Mouse (Mus musculus) intestine, postnatal 0 days (tissue): ENCODE results near the gene Nos3. TPM values are rescaled to one million over a fixed set of nuclear protein-coding genes. Genes with fewer than 3 reads are reported as not detected.
A peak's percentile ranks its signal among the peaks of the same experiment; 100 is the strongest.

Experiments
- ATAC-seq: fragments of 200-750 bp; cut with Nextera tagmentation; 2 replicates; pipeline ENCODE4 v1.8.0; 2017; ENCODE audit warnings: mild to moderate bottlenecking, moderate TSS enrichment, moderate library complexity
- H3K27ac ChIP-seq: fragments of 300-500 bp; sonication (generic); 2 replicates; pipeline ENCODE4 v1.5.1; 2014; ENCODE audit warnings: mild to moderate bottlenecking, low read depth, low read length, moderate library complexity
- H3K27me3 ChIP-seq: fragments of 300-500 bp; sonication (generic); replicated peaks from 2 replicates; pipeline ENCODE4 v1.6.1; 2014; ENCODE audit warnings: low read length, mixed read lengths; ENCODE audit not compliant: control insufficient read depth, insufficient read depth
- H3K36me3 ChIP-seq: fragments of 300-500 bp; sonication (generic); 2 replicates; pipeline ENCODE4 v1.6.1; 2014; ENCODE audit warnings: mild to moderate bottlenecking, moderate library complexity; ENCODE audit not compliant: control insufficient read depth, insufficient read depth
- H3K4me1 ChIP-seq: fragments of 300-500 bp; sonication (generic); replicated peaks from 2 replicates; pipeline ENCODE4 v1.6.1; 2014; ENCODE audit warnings: antibody characterized with exemption, low read length, mixed read lengths; ENCODE audit not compliant: control insufficient read depth, insufficient read depth
- H3K4me2 ChIP-seq: fragments of 300-500 bp; sonication (generic); replicated peaks from 2 replicates; pipeline ENCODE4 v1.6.1; 2014; ENCODE audit warnings: low read depth, mild to moderate bottlenecking, moderate library complexity
- H3K4me3 ChIP-seq: fragments of 300-500 bp; sonication (generic); 2 replicates; pipeline ENCODE4 v1.5.1; 2014; ENCODE audit warnings: low read depth, low read length
- H3K9ac ChIP-seq: fragments of 300-500 bp; sonication (generic); 2 replicates; pipeline ENCODE4 v1.6.1; 2014; ENCODE audit warnings: mild to moderate bottlenecking, low read depth, low read length
- H3K9me3 ChIP-seq: fragments of 300-500 bp; sonication (generic); 2 replicates; pipeline ENCODE4 v1.6.1; 2016; ENCODE audit warnings: mixed run types; ENCODE audit not compliant: control insufficient read depth
- CTCF ChIP-seq: sonication (generic); IDR thresholded peaks from 2 replicates; pipeline ENCODE4 v1.5.1; 2016; ENCODE audit warnings: low read depth, mild to moderate bottlenecking, control low read depth, antibody characterized with exemption, moderate library complexity
- WGBS: fragments of 180-500 bp; shearing (Covaris S2); extraction: QIAGEN DNeasy Blood & Tissue Kit; methylation state at CpG from one replicate; pipeline ENCODE4 v1.1.7; 2014; 5-methylcytosine and 5-hydroxymethylcytosine counted together
- polyA plus RNA-seq: library from polyadenylated mRNA; unstranded; fragments of >200 nt; fragmentation: Nextera tagmentation; extraction: Ambion mirVana; gene quantifications from 2 replicates; pipeline ENCODE4 v1.2.1, GENCODE M21; 2015

The Nos3 gene
- polyA plus RNA-seq, 1 experiment from 2014 or later = 3.5 TPM

DNA sequence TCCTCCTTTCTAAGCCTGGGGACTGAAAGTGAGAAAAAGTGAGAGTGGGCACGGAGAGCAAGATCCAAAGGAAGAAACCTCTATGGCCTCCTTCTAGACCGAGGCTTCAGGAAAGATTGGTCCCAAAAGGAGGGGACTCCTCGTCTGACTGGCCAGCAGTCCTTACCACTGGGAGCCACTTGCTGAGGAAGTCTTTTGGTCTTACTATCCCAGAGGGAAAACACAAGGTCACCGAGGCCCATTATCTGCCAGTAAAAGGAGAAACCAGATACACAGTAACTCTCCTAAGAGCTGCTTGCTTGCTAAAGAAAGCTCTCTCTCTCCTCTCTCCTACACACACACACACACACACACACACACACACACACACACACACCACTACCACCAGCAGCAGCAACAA lies 11.3 kb upstream of the Nos3 start:
- Histone ChIP-seq H3K9me3 (no peaks in the 10 kb centered on the region), H3K4me1 (no peaks in the 10 kb centered on the region), H3K4me3 (no peak overlapping the region), H3K27me3 (peaks cover 44% of the 10 kb centered on the region), H3K4me2 (no peak overlapping the region), H3K36me3 (no peaks in the 10 kb centered on the region), H3K9ac (no peak overlapping the region), H3K27ac (no peak overlapping the region)
- no peak for ATAC-seq
- WGBS = 41% methylated on average over 4 of the region's 4 CpGs
- no peak for TF ChIP-seq CTCF

DNA sequence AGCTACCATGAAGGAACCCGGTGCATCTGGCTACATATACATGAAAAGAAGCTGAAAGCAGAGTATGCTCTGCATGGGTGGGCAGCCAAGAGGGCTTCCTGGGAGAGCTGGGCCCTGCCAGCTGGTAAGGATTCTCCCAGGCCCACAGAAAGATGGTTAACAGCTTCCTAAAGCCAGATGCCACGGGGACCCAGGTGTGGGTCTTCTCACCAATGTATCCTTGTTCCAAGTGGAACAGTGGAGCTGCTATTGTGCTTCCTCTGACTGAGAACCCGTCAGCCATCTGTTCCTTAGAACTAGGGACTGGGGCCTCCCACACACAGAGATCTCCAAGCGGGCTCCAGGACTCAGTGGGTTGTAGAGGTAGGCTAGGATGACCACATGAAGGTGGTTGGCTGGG lies 7.8 kb upstream of the Nos3 start:
- ATAC-seq = no peak
- Histone ChIP-seq H3K9me3 (no peaks in the 10 kb centered on the region), H3K4me1 (no peaks in the 10 kb centered on the region), H3K9ac (no peak overlapping the region), H3K4me2 (no peak overlapping the region), H3K36me3 (no peaks in the 10 kb centered on the region), H3K27ac (no peak overlapping the region), H3K4me3 (no peak overlapping the region), H3K27me3 (peaks cover 17% of the 10 kb centered on the region)
- no peak for TF ChIP-seq CTCF
- 49% methylated on average over 4 of the region's 4 CpGs for WGBS

DNA sequence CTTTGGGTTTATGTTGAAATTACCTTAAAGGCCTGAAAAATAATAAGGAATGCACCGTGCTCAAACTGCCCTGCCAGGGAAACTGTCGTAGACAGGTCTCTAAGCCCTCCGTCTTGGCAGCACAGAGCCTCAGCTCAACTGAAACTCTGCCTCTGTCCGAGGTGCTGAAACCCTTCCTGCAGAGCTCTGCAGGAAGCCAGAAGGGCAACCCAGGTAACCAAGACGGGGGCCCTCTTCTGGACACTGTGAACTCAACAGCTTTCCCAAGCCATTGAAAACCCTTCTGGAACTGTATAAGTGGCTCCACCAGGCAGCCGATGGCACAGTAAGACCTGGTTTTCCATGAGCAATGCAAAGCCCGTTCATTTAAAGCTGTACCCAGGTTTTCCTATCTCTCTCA lies 7.1 kb upstream of the Nos3 start:
- H3K27me3 ChIP-seq = peaks cover 11% of the 10 kb centered on the region
- H3K36me3 ChIP-seq = no peaks in the 10 kb centered on the region
- H3K9ac ChIP-seq = no peak overlapping the region
- no peaks in the 10 kb centered on the region for H3K4me1 ChIP-seq
- no peak overlapping the region for H3K4me2 ChIP-seq
- peak; percentile 84 for TF ChIP-seq CTCF
- peak; percentile 58 for ATAC-seq
- no peak overlapping the region for H3K27ac ChIP-seq
- H3K4me3 ChIP-seq = no peak overlapping the region
- WGBS = 8% methylated on average over 7 of the region's 7 CpGs
- H3K9me3 ChIP-seq = no peaks in the 10 kb centered on the region

DNA sequence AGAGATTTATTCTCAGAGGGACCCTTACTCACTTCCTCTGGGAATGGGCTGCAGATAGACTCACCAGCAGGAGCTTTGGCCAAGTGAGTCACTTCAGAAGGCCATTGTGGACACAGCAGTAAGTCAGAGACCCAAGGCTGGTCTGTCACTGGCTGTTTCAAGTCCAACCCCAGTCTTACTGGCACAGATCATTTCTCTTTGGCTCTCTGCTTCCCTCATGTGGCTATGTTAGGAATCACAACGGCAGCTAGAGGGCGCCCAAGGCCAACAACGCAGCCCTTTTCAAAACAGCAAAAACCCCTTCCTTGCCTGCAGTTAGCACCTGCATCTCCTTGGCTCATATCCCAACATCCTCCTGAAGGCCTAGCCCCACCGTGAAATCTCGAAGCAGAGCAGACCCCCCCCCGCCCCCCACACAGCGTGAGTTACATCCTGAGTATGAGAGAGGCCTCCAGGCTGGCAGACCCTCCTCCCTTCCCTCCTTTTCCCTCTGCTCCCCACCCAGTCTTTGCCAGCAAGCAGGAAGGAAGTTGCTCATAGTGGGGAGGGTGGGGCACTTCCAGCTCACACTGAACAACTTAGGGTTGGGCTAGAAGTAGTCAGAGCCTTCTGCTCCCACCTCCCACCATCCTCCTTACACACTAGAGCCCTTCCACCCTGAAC lies 3.7 kb upstream of the Nos3 start:
- under 1% methylated on average over 7 of the region's 7 CpGs for WGBS
- Histone ChIP-seq H3K9me3 (no peaks in the 10 kb centered on the region), H3K4me1 (no peaks in the 10 kb centered on the region), H3K36me3 (no peaks in the 10 kb centered on the region), H3K27ac (no peak overlapping the region), H3K9ac (no peak overlapping the region), H3K4me2 (no peak overlapping the region), H3K27me3 (no peaks in the 10 kb centered on the region), H3K4me3 (no peak overlapping the region)
- peak; percentile 98 for TF ChIP-seq CTCF
- ATAC-seq = peak; percentile 45

DNA sequence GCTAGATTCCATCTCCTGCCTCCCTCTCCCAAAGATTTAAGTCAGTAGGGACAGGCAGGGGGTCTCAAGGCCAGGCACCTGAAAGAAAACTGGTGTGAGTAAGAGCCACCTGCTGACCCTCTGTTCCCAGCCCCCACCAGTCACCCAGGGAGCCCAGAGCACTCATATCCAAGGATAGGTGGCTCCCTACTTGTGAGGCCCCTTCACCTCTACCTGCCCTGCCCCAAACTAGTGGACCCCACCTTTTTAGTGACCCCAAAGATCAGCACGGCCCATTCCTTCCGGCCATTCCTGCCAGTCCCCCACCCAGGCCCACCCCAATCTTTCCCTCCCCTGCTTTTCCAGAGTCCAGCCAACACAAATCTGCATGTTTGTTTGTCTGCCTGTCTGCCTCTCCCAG lies 1.1 kb upstream of the Nos3 start:
- no peak overlapping the region for H3K4me2 ChIP-seq
- H3K9ac ChIP-seq = no peak overlapping the region
- no peak overlapping the region for H3K4me3 ChIP-seq
- H3K36me3 ChIP-seq = no peaks in the 10 kb centered on the region
- ATAC-seq = no peak
- H3K27me3 ChIP-seq = no peaks in the 10 kb centered on the region
- no peak for TF ChIP-seq CTCF
- H3K9me3 ChIP-seq = no peaks in the 10 kb centered on the region
- no peaks in the 10 kb centered on the region for H3K4me1 ChIP-seq
- no peak overlapping the region for H3K27ac ChIP-seq
- WGBS = 60% methylated on average over 2 of the region's 2 CpGs

DNA sequence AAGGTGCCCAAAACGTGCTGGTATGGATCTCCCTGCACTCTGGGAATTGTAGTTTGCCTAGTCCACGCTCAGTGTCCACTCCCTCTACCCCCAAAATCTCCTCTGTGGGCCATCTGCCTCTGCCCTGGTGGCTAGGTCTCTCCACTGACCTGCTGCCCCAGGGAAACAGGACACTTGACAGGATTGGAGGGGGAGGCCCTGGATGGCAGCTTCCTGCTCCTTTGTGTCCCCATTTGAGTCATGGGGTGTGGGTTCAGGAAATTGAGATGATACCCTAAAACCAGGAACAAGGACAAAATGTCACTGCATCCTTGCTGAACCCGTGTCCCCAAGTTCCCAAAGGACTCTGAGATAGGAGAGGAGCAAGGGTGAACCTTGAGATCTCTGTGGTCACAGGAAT lies 549 bp upstream of the Nos3 start:
- H3K9ac ChIP-seq = no peak overlapping the region
- ATAC-seq = no peak
- no peaks in the 10 kb centered on the region for H3K27me3 ChIP-seq
- no peak for TF ChIP-seq CTCF
- H3K27ac ChIP-seq = no peak overlapping the region
- H3K4me1 ChIP-seq = no peaks in the 10 kb centered on the region
- H3K4me3 ChIP-seq = no peak overlapping the region
- no peaks in the 10 kb centered on the region for H3K9me3 ChIP-seq
- WGBS = 55% methylated on average over 3 of the region's 3 CpGs
- H3K4me2 ChIP-seq = no peak overlapping the region
- H3K36me3 ChIP-seq = no peaks in the 10 kb centered on the region

DNA sequence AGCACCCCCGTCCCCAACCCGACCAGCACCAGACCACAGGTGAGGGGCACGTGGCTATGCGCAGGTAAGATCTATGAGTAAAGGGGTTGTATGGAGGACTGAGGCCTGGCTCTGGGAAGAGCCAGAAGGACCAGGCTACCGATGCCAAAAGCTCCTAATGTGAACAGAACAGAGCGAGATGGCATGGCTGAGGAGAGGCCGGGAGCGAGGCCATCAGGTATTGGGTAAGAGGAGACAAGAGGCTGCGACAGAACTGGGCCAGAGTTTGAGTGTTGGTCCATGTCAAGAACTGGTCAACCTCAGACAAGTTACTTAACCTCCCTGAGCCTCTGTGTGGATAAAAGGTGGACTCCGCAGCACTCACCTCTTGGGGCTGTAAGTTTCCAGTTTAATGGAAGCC lies 353 bp downstream of the Nos3 start:
- H3K27ac ChIP-seq = no peak overlapping the region
- no peaks in the 10 kb centered on the region for H3K27me3 ChIP-seq
- H3K9me3 ChIP-seq = no peaks in the 10 kb centered on the region
- no peak overlapping the region for H3K9ac ChIP-seq
- H3K4me1 ChIP-seq = no peaks in the 10 kb centered on the region
- no peaks in the 10 kb centered on the region for H3K36me3 ChIP-seq
- peak overlapping the region; percentile 21; the same call in 1 of the 2 replicates for H3K4me2 ChIP-seq
- 82% methylated on average over 10 of the region's 10 CpGs for WGBS
- H3K4me3 ChIP-seq = no peak overlapping the region
- ATAC-seq = no peak
- TF ChIP-seq CTCF = no peak
